Mouse (Mus musculus) R1 (cell line): ENCODE results near the gene Gm9936.
"Not testable (repeated sequence)": the region's sequence is repeated elsewhere in the genome, so short reads cannot be mapped to it uniquely, and the experiment has no call there.

ENCODE experiments used
- DNase-seq: peaks from one replicate; pipeline ENCODE4 v3.0.0-alpha.2; 2018; ENCODE audit warnings: low read depth, low spot score

The Gm9936 gene

GRCm38 (mm10) chr5:114840481-114840880 lies 18.0 kb downstream of the Gm9936 start:
- DNase-seq, result not testable (repeated sequence)

- peak; percentile 61 for DNase-seq
Observed at GRCm38 (mm10) chr5:114836886-114837285, 21.6 kb downstream of the Gm9936 start.

- no peak for DNase-seq
Observed at GRCm38 (mm10) chr5:114829740-114830139, 28.7 kb downstream of the Gm9936 start.

- DNase-seq, result no peak
Observed at GRCm38 (mm10) chr5:114827427-114827826, 31.1 kb downstream of the Gm9936 start.

GRCm38 (mm10) chr5:114825978-114826691 lies 32.3 kb downstream of the Gm9936 start:
- DNase-seq, result peak; percentile 98

- peak; percentile 84 for DNase-seq
Observed at GRCm38 (mm10) chr5:114824197-114824596, 34.3 kb downstream of the Gm9936 start.

GRCm38 (mm10) chr5:114822796-114823688 lies 35.4 kb downstream of the Gm9936 start, which contains the start of gene 1500011B03Rik:
Gene 1500011B03Rik (minus strand): TSS chr5:114823468.
- DNase-seq, result peak; percentile 90

- DNase-seq, result peak; percentile 49
Observed at GRCm38 (mm10) chr5:114818124-114818523, 40.4 kb downstream of the Gm9936 start.

GRCm38 (mm10) chr5:114816599-114816998 lies 41.9 kb downstream of the Gm9936 start:
- no peak for DNase-seq

- peak; percentile 88 for DNase-seq
Observed at GRCm38 (mm10) chr5:114813525-114814181, 44.8 kb downstream of the Gm9936 start.

- DNase-seq, result no peak
Observed at GRCm38 (mm10) chr5:114809826-114810225, 48.7 kb downstream of the Gm9936 start.

GRCm38 (mm10) chr5:114809181-114809756 lies 49.2 kb downstream of the Gm9936 start:
- no peak for DNase-seq

GRCm38 (mm10) chr5:114808385-114808784 lies 50.1 kb downstream of the Gm9936 start:
- DNase-seq, result no peak

GRCm38 (mm10) chr5:114807893-114808292 lies 50.6 kb downstream of the Gm9936 start:
- DNase-seq, result no peak

GRCm38 (mm10) chr5:114807468-114807867 lies 51.0 kb downstream of the Gm9936 start:
- DNase-seq, result no peak

GRCm38 (mm10) chr5:114807063-114807462 lies 51.4 kb downstream of the Gm9936 start:
- DNase-seq, result no peak

- no peak for DNase-seq
Observed at GRCm38 (mm10) chr5:114806636-114807035, 51.8 kb downstream of the Gm9936 start.
